Mouse (Mus musculus) stomach, postnatal 0 days (tissue): Measurements from ENCODE around the gene Gm15155.

ENCODE experiments used
- CTCF ChIP-seq: IDR thresholded peaks from 2 replicates; pipeline ENCODE4 v1.5.1; 2016; ENCODE audit warnings: antibody characterized with exemption, low read depth, mild to moderate bottlenecking, moderate library complexity
- EP300 ChIP-seq: optimal IDR thresholded peaks from 2 replicates; pipeline ENCODE3; 2016; ENCODE audit warnings: antibody characterized with exemption

DNA sequence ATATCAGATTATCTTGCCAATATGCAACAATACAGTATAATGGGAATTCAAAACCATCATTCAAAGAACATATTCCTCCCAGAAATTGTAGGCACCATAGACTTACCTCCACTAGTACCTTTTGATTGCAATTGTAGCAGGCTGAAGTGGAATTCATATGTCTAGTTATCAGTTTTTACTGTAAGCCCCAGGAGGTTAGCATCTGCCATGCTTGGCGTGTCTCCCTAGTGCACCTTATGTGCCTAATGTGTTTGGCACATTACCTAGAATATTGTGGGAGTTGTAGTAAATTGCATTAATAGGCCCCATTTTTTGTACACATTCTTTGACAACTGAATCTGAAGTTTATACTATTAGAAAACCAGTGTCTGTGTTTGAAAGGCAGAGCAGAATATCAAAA lies 33.4 kb downstream of the Gm15155 start:
- no peak for TF ChIP-seq EP300
- TF ChIP-seq CTCF, result no peak
